Mouse (Mus musculus) C2C12 (cell line): ENCODE results near the gene Glis3.

Experiments used
- CEBPB ChIP-seq: IDR thresholded peaks from one replicate; pipeline ENCODE4 v1.6.1; 2011; ENCODE audit warnings: low read depth, mild to moderate bottlenecking, control low read depth, moderate library complexity
- CTCF ChIP-seq: IDR thresholded peaks from one replicate; pipeline ENCODE4 v1.5.1; 2011; ENCODE audit not compliant: control insufficient read depth, insufficient read depth, insufficient read length
- USF1 ChIP-seq: IDR thresholded peaks from one replicate; pipeline ENCODE4 v1.6.1; 2011; ENCODE audit warnings: low read depth, mild to moderate bottlenecking, control low read depth, moderate library complexity

- no peak for TF ChIP-seq CTCF
- no peak for TF ChIP-seq CEBPB
- no peak for TF ChIP-seq USF1
These were observed 214.1 kb downstream of the Glis3 start for GRCm38 (mm10) chr19:28465779-28466178.
